Mouse (Mus musculus): ENCODE data around the gene Ndufs2.

DNA sequence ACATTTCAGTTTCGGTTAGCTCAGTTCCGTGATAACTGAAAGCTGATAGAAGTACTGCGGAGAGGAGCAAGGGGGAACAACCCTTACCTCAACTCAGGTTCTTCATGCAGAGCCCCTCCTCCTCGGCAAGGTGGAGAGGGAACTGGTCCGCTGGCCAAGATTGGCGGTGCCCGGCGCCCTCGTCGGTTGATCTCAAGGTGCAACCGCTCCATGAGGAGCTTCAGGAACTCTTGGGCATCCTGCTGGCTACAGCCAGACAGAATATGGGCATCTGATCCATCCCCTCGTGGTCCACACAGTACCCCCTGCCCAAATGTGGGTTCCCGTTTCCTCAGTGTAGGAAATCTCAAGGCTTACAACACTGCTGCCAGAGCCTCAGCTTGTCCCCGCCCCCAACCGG lies 33.3 kb upstream of the Ndufs2 start:
- TF ChIP-seq CTCF (IDR thresholded peaks at IDR 0.05; ENCODE audit: low read depth) (no peak), EP300 (optimal IDR thresholded peaks at IDR 0.05) (no peak)

Measured in stomach, postnatal 0 days (tissue).